Mouse (Mus musculus): ENCODE data around the gene Tmem201.

DNA sequence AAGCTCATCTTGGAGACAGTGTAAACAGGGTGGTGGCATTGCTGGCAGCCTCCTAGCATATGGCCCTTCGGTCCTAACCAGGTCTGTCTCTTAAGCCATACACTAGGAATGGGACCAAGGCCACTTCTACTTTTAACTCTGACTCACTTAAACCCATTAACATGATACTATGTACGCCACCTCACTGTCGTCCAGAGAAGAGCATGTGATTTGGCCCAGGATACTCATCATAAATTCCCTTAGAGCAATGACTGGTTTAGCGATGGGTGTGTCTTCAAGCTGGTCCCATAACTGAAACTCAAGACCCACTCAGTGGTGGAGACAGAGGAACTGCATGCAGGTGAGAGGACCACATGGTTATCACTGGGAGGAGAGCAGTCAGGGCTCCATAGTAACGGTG, 27.4 kb upstream of the Tmem201 start:
- no peak for TF ChIP-seq MAX (IDR thresholded peaks at IDR 0.05)
- TF ChIP-seq CTCF (IDR thresholded peaks at IDR 0.05; ENCODE audit: control insufficient read depth, insufficient read depth, insufficient read length) = no peak
- TF ChIP-seq USF1 (IDR thresholded peaks at IDR 0.05; ENCODE audit: low read depth) = no peak
- no peak for TF ChIP-seq FOSL1 (IDR thresholded peaks at IDR 0.05; ENCODE audit: insufficient read depth, low read length, poor library complexity, severe bottlenecking)
- no peak for TF ChIP-seq MYOD1 (IDR thresholded peaks at IDR 0.05; ENCODE audit: control insufficient read depth, insufficient read length, low read depth)
